Mouse (Mus musculus) limb, embryonic 12.5 days (tissue): ENCODE measurements around the gene Zfp687. TPM values are rescaled to one million over a fixed set of nuclear protein-coding genes. Genes with fewer than 3 reads are reported as not detected.

Experiments used
- ATAC-seq: fragments of 200-750 bp; cut with Nextera tagmentation; 2 replicates; pipeline ENCODE4 v1.8.0; 2017; ENCODE audit warnings: low read depth, moderate TSS enrichment; ENCODE audit not compliant: insufficient number of reproducible peaks, insufficient read depth, low FRiP score, low TSS enrichment
- H3K27ac ChIP-seq: fragments of 300-500 bp; sonication (generic); 2 replicates; pipeline ENCODE4 v1.5.1; 2016; ENCODE audit warnings: mild to moderate bottlenecking, moderate library complexity
- H3K27me3 ChIP-seq: fragments of 300-500 bp; sonication (generic); 2 replicates; pipeline ENCODE4 v1.6.1; 2016; ENCODE audit warnings: mild to moderate bottlenecking, moderate library complexity
- H3K36me3 ChIP-seq: fragments of 300-500 bp; sonication (generic); 2 replicates; pipeline ENCODE4 v1.6.1; 2016; ENCODE audit warnings: mild to moderate bottlenecking, moderate library complexity
- H3K4me1 ChIP-seq: fragments of 300-500 bp; sonication (generic); replicated peaks from 2 replicates; pipeline ENCODE4 v1.6.1; 2016
- H3K4me2 ChIP-seq: fragments of 300-500 bp; sonication (generic); 2 replicates; pipeline ENCODE4 v1.6.1; 2016; ENCODE audit warnings: mild to moderate bottlenecking, moderate library complexity
- H3K4me3 ChIP-seq: fragments of 300-500 bp; sonication (generic); replicated peaks from 2 replicates; pipeline ENCODE4 v1.5.1; 2016; ENCODE audit warnings: mild to moderate bottlenecking
- H3K9ac ChIP-seq: fragments of 300-500 bp; sonication (generic); replicated peaks from 2 replicates; pipeline ENCODE4 v1.6.1; 2016; ENCODE audit warnings: mild to moderate bottlenecking, moderate library complexity
- H3K9me3 ChIP-seq: fragments of 300-500 bp; sonication (generic); 2 replicates; pipeline ENCODE4 v1.6.1; 2016; ENCODE audit warnings: mild to moderate bottlenecking, moderate library complexity
- WGBS: fragments of 180-500 bp; shearing (Covaris S2); methylation state at CpG from one replicate; pipeline ENCODE4 v1.1.7; 2016; 5-methylcytosine and 5-hydroxymethylcytosine counted together
- polyA plus RNA-seq: library from polyadenylated mRNA; unstranded; fragments of >200 nt; fragmentation: Nextera tagmentation; extraction: Ambion mirVana; gene quantifications from 2 replicates; pipeline ENCODE4 v1.2.1, GENCODE M21; 2016

The Zfp687 gene
- polyA plus RNA-seq: 34.7 and 35.0 TPM in 2 replicates

- Histone ChIP-seq H3K4me1 (peaks cover 22% of the 10 kb centered on the region), H3K36me3 (peaks cover 24% of the 10 kb centered on the region), H3K9me3 (no peaks in the 10 kb centered on the region), H3K4me3 (peak within 1 kb of the TSS; percentile 63), H3K27me3 (no peaks in the 10 kb centered on the region), H3K4me2 (peak within 1 kb of the TSS; percentile 96), H3K27ac (peak within 1 kb of the TSS; percentile 97), H3K9ac (peak within 1 kb of the TSS; percentile 78)
- WGBS: under 1% methylated on average over 28 of the region's 37 CpGs
- ATAC-seq: peak; percentile 99
Observed at GRCm38 (mm10) chr3:95015337-95015872, at the start of gene Zfp687. Gene Zfp687, minus strand, starts transcription at chr3:95015448.

- WGBS: 95% methylated on average over 4 of the region's 4 CpGs
- peaks cover 97% of the 10 kb centered on the region for H3K36me3 ChIP-seq
Observed at GRCm38 (mm10) chr3:95063741-95064140, 48.5 kb upstream of the Zfp687 start.

GRCm38 (mm10) chr3:95058078-95058477 lies 42.8 kb upstream of the Zfp687 start:
- H3K27ac ChIP-seq: no peak overlapping the region
- H3K27me3 ChIP-seq: no peaks in the 10 kb centered on the region
- ATAC-seq: no peak
- no peak overlapping the region for H3K4me2 ChIP-seq
- peaks cover 58% of the 10 kb centered on the region for H3K36me3 ChIP-seq
- WGBS: 77% methylated on average over 8 of the region's 8 CpGs
- H3K4me3 ChIP-seq: no peak overlapping the region
- H3K9ac ChIP-seq: no peak overlapping the region
- H3K4me1 ChIP-seq: no peaks in the 10 kb centered on the region
- no peaks in the 10 kb centered on the region for H3K9me3 ChIP-seq

More at GRCm38 (mm10) chr3:95063741-95064140, 48.5 kb upstream of the Zfp687 start:
- Histone ChIP-seq H3K4me1 (no peaks in the 10 kb centered on the region), H3K27ac (no peak overlapping the region), H3K9ac (no peak overlapping the region), H3K4me3 (no peak overlapping the region), H3K4me2 (no peak overlapping the region), H3K9me3 (no peaks in the 10 kb centered on the region), H3K27me3 (no peaks in the 10 kb centered on the region)
- ATAC-seq: no peak

GRCm38 (mm10) chr3:95056275-95056674 lies 41.0 kb upstream of the Zfp687 start:
- no peak overlapping the region for H3K4me2 ChIP-seq
- peaks cover 41% of the 10 kb centered on the region for H3K36me3 ChIP-seq
- WGBS: 95% methylated on average over 7 of the region's 7 CpGs
- no peak overlapping the region for H3K9ac ChIP-seq
- H3K27me3 ChIP-seq: no peaks in the 10 kb centered on the region
- H3K9me3 ChIP-seq: no peaks in the 10 kb centered on the region
- H3K4me3 ChIP-seq: no peak overlapping the region
- no peak for ATAC-seq
- no peak overlapping the region for H3K27ac ChIP-seq
- no peaks in the 10 kb centered on the region for H3K4me1 ChIP-seq

GRCm38 (mm10) chr3:95054481-95055260 lies 39.4 kb upstream of the Zfp687 start:
- no peak overlapping the region for H3K4me2 ChIP-seq
- H3K9ac ChIP-seq: no peak overlapping the region
- WGBS: 44% methylated on average over 10 of the region's 10 CpGs
- H3K4me3 ChIP-seq: no peak overlapping the region
- no peaks in the 10 kb centered on the region for H3K9me3 ChIP-seq
- 0 out of 2 replicates have a peak overlapping the region, but pooled peaks have one; percentile 4 for H3K27ac ChIP-seq
- peaks cover 25% of the 10 kb centered on the region for H3K36me3 ChIP-seq
- no peaks in the 10 kb centered on the region for H3K27me3 ChIP-seq
- no peak for ATAC-seq
- no peaks in the 10 kb centered on the region for H3K4me1 ChIP-seq

GRCm38 (mm10) chr3:95053701-95054100 lies 38.5 kb upstream of the Zfp687 start:
- Histone ChIP-seq H3K9me3 (no peaks in the 10 kb centered on the region), H3K27me3 (no peaks in the 10 kb centered on the region), H3K4me1 (no peaks in the 10 kb centered on the region), H3K36me3 (peaks cover 15% of the 10 kb centered on the region), H3K4me3 (no peak overlapping the region), H3K9ac (no peak overlapping the region), H3K4me2 (no peak overlapping the region), H3K27ac (no peak overlapping the region)
- 54% methylated on average over 3 of the region's 3 CpGs for WGBS
- ATAC-seq: no peak

- Histone ChIP-seq H3K4me3 (no peak overlapping the region), H3K36me3 (peaks cover 9% of the 10 kb centered on the region), H3K27me3 (no peaks in the 10 kb centered on the region), H3K27ac (no peak overlapping the region), H3K9me3 (no peaks in the 10 kb centered on the region), H3K4me2 (no peak overlapping the region), H3K9ac (no peak overlapping the region), H3K4me1 (no peaks in the 10 kb centered on the region)
- 65% methylated on average over 1 of the region's 1 CpGs for WGBS
- ATAC-seq: no peak
Observed at GRCm38 (mm10) chr3:95052959-95053358, 37.7 kb upstream of the Zfp687 start.

- Histone ChIP-seq H3K4me3 (no peak overlapping the region), H3K36me3 (no peaks in the 10 kb centered on the region), H3K4me2 (no peak overlapping the region), H3K4me1 (0 out of 2 replicates have a peak, but pooled peaks cover under 1% of the 10 kb centered on the region), H3K27me3 (no peaks in the 10 kb centered on the region), H3K27ac (no peak overlapping the region), H3K9ac (no peak overlapping the region), H3K9me3 (no peaks in the 10 kb centered on the region)
- WGBS: 61% methylated on average over 3 of the region's 3 CpGs
- no peak for ATAC-seq
Observed at GRCm38 (mm10) chr3:95047914-95048313, 32.7 kb upstream of the Zfp687 start.

- Histone ChIP-seq H3K9ac (no peak overlapping the region), H3K36me3 (no peaks in the 10 kb centered on the region), H3K4me2 (no peak overlapping the region), H3K27me3 (no peaks in the 10 kb centered on the region), H3K27ac (no peak overlapping the region), H3K9me3 (no peaks in the 10 kb centered on the region), H3K4me3 (no peak overlapping the region), H3K4me1 (peaks cover 5% of the 10 kb centered on the region)
- no peak for ATAC-seq
- WGBS: 85% methylated on average over 11 of the region's 11 CpGs
Observed at GRCm38 (mm10) chr3:95046462-95047057, 31.3 kb upstream of the Zfp687 start.

- no peaks in the 10 kb centered on the region for H3K9me3 ChIP-seq
- WGBS: 55% methylated on average over 6 of the region's 6 CpGs
- H3K4me1 ChIP-seq: peaks cover 17% of the 10 kb centered on the region
- no peak overlapping the region for H3K4me2 ChIP-seq
- H3K27me3 ChIP-seq: no peaks in the 10 kb centered on the region
- H3K9ac ChIP-seq: no peak overlapping the region
- no peak for ATAC-seq
- peaks cover 13% of the 10 kb centered on the region for H3K36me3 ChIP-seq
- no peak overlapping the region for H3K27ac ChIP-seq
- no peak overlapping the region for H3K4me3 ChIP-seq
Observed at GRCm38 (mm10) chr3:95043251-95043650, 28.0 kb upstream of the Zfp687 start.

- Histone ChIP-seq H3K9ac (peak overlapping the region; percentile 76; the same call in 1 of the 2 replicates), H3K27me3 (no peaks in the 10 kb centered on the region), H3K4me2 (peak overlapping the region; percentile 67), H3K36me3 (peaks cover 17% of the 10 kb centered on the region), H3K27ac (peak overlapping the region; percentile 62; the same call in 1 of the 2 replicates), H3K4me1 (peaks cover 17% of the 10 kb centered on the region), H3K4me3 (peak overlapping the region; percentile 77), H3K9me3 (no peaks in the 10 kb centered on the region)
- ATAC-seq: peak; percentile 61
- 29% methylated on average over 7 of the region's 7 CpGs for WGBS
Observed at GRCm38 (mm10) chr3:95042838-95043229, 27.6 kb upstream of the Zfp687 start.
